Mouse (Mus musculus): ENCODE measurements around the gene Retsat. TPM values are rescaled to one million over a fixed set of nuclear protein-coding genes. Genes with fewer than 3 reads are reported as not detected.

Retsat gene
- polyA plus RNA-seq, 1 experiment from 2014 or later = 6.3 TPM

GRCm38 (mm10) chr6:72608662-72609184, 10.4 kb downstream of the Retsat start:
- no peaks in the 10 kb centered on the region for H3K9me3 ChIP-seq (ENCODE audit: control insufficient read depth, low read length)
- H3K4me1 ChIP-seq (replicated peaks; ENCODE audit: control insufficient read depth, insufficient read depth, low read length) = no peaks in the 10 kb centered on the region
- DNase-seq (ENCODE audit: low spot score) (no peak), ATAC-seq (replicated peaks; ENCODE audit: low FRiP score) (no peak)
- WGBS = 90% methylated on average over 4 of the region's 4 CpGs
- no peak overlapping the region for H3K9ac ChIP-seq (ENCODE audit: low read length)
- no peaks in the 10 kb centered on the region for H3K27me3 ChIP-seq (ENCODE audit: control insufficient read depth, insufficient read depth, low read length)
- H3K36me3 ChIP-seq (ENCODE audit: control insufficient read depth, insufficient read depth, low read length) = peaks cover 6% of the 10 kb centered on the region; the same call in 1 of the 2 replicates
- H3K4me3 ChIP-seq (ENCODE audit: low read depth, low read length) = no peak overlapping the region
- no peak overlapping the region for H3K27ac ChIP-seq (ENCODE audit: low read depth, low read length)
- no peak overlapping the region for H3K4me2 ChIP-seq (ENCODE audit: low read depth, low read length, severe bottlenecking)

- DNase-seq (ENCODE audit: low spot score) (no peak), ATAC-seq (replicated peaks; ENCODE audit: low FRiP score) (no peak)
- WGBS = 88% methylated on average over 4 of the region's 4 CpGs
- Histone ChIP-seq H3K4me1 (replicated peaks; ENCODE audit: control insufficient read depth, insufficient read depth, low read length) (peaks cover 2% of the 10 kb centered on the region; the same call in 1 of the 2 replicates), H3K9me3 (ENCODE audit: control insufficient read depth, low read length) (no peaks in the 10 kb centered on the region), H3K36me3 (ENCODE audit: control insufficient read depth, insufficient read depth, low read length) (peaks cover 6% of the 10 kb centered on the region; the same call in 1 of the 2 replicates), H3K4me2 (ENCODE audit: low read depth, low read length, severe bottlenecking) (no peak overlapping the region), H3K4me3 (ENCODE audit: low read depth, low read length) (no peak overlapping the region), H3K27ac (ENCODE audit: low read depth, low read length) (no peak overlapping the region), H3K27me3 (ENCODE audit: control insufficient read depth, insufficient read depth, low read length) (no peaks in the 10 kb centered on the region), H3K9ac (ENCODE audit: low read length) (no peak overlapping the region)
Measured at GRCm38 (mm10) chr6:72610261-72610660, 12.0 kb downstream of the Retsat start.

- no peak for DNase-seq (ENCODE audit: low spot score)
- Histone ChIP-seq H3K36me3 (ENCODE audit: control insufficient read depth, insufficient read depth, low read length) (peaks cover 2% of the 10 kb centered on the region; the same call in 1 of the 2 replicates), H3K9ac (ENCODE audit: low read length) (peak overlapping the region; percentile 63; the same call in 1 of the 2 replicates), H3K9me3 (ENCODE audit: control insufficient read depth, low read length) (no peaks in the 10 kb centered on the region), H3K4me2 (ENCODE audit: low read depth, low read length, severe bottlenecking) (peak overlapping the region; percentile 88), H3K4me1 (replicated peaks; ENCODE audit: control insufficient read depth, insufficient read depth, low read length) (peaks cover 8% of the 10 kb centered on the region; the same call in 1 of the 2 replicates), H3K4me3 (ENCODE audit: low read depth, low read length) (peak overlapping the region; percentile 60), H3K27ac (ENCODE audit: low read depth, low read length) (no peak overlapping the region), H3K27me3 (ENCODE audit: control insufficient read depth, insufficient read depth, low read length) (no peaks in the 10 kb centered on the region)
- WGBS = 79% methylated on average over 2 of the region's 2 CpGs
- ATAC-seq (replicated peaks; ENCODE audit: low FRiP score) = no peak
Measured at GRCm38 (mm10) chr6:72615151-72615550, 16.9 kb downstream of the Retsat start.

- Histone ChIP-seq H3K27me3 (ENCODE audit: control insufficient read depth, insufficient read depth, low read length) (no peaks in the 10 kb centered on the region), H3K9ac (ENCODE audit: low read length) (peak overlapping the region; percentile 63), H3K4me2 (ENCODE audit: low read depth, low read length, severe bottlenecking) (peak overlapping the region; percentile 88), H3K36me3 (ENCODE audit: control insufficient read depth, insufficient read depth, low read length) (peaks cover 2% of the 10 kb centered on the region; the same call in 1 of the 2 replicates), H3K4me1 (replicated peaks; ENCODE audit: control insufficient read depth, insufficient read depth, low read length) (peaks cover 8% of the 10 kb centered on the region; the same call in 1 of the 2 replicates), H3K27ac (ENCODE audit: low read depth, low read length) (no peak overlapping the region), H3K4me3 (ENCODE audit: low read depth, low read length) (peak overlapping the region; percentile 60), H3K9me3 (ENCODE audit: control insufficient read depth, low read length) (no peaks in the 10 kb centered on the region)
- ATAC-seq (replicated peaks; ENCODE audit: low FRiP score) = no peak; the same call in 1 of the 2 replicates
- DNase-seq (ENCODE audit: low spot score) = no peak
- WGBS = 29% methylated on average over 25 of the region's 25 CpGs
Measured at GRCm38 (mm10) chr6:72615561-72616375, 17.5 kb downstream of the Retsat start.

DNA sequence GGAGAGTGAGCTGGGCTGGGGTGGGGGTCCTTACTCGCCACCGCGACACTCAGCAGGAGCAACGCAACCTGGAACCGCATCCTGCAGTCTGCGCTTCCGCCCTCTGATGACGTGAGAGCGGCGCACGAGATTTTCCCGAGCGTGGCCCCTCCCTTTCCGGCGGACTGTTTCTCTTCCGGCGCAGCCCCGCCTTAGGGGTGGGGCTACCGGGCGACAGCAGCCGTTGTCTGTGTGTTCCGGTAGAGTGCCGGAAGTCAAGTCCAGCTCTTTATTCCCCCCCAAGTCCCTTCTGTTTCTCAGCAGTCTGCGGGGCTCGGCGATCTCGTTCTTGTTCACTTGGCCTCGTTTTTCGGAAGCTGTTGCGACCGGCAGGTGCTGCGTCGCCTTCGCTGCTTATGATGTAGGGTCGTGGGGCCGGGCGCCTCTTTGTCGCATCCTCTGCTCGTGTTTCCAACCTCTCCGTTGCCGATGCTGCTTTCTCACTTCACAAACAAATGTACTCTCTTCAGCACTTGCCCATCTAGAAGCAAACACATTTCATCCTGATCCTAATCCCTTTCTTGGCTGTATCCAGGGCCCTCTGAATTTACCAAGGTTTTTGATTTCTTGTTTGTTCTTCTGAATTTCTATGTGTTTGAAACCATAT, 18.5 kb downstream of the Retsat start, which contains the start of gene Tgoln1:
Gene Tgoln1, minus strand, starts transcription at position 358 of the 646 bp plus-strand sequence.
- DNase-seq (ENCODE audit: low spot score) = peak; percentile 96
- H3K9me3 ChIP-seq (ENCODE audit: control insufficient read depth, low read length) = no peaks in the 10 kb centered on the region
- no peaks in the 10 kb centered on the region for H3K27me3 ChIP-seq (ENCODE audit: control insufficient read depth, insufficient read depth, low read length)
- peak; percentile 98 for ATAC-seq (replicated peaks; ENCODE audit: low FRiP score)
- H3K36me3 ChIP-seq (ENCODE audit: control insufficient read depth, insufficient read depth, low read length) = peaks cover 2% of the 10 kb centered on the region; the same call in 1 of the 2 replicates
- WGBS = under 1% methylated on average over 41 of the region's 41 CpGs
- peak within 1 kb of the TSS; percentile 65 for H3K27ac ChIP-seq (ENCODE audit: low read depth, low read length)
- peak within 1 kb of the TSS; percentile 60 for H3K4me3 ChIP-seq (ENCODE audit: low read depth, low read length)
- H3K4me2 ChIP-seq (ENCODE audit: low read depth, low read length, severe bottlenecking) = peak within 1 kb of the TSS; percentile 88
- H3K4me1 ChIP-seq (replicated peaks; ENCODE audit: control insufficient read depth, insufficient read depth, low read length) = peaks cover 8% of the 10 kb centered on the region; the same call in 1 of the 2 replicates
- H3K9ac ChIP-seq (ENCODE audit: low read length) = peak within 1 kb of the TSS; percentile 86

- no peak for DNase-seq (ENCODE audit: low spot score)
- no peaks in the 10 kb centered on the region for H3K9me3 ChIP-seq (ENCODE audit: control insufficient read depth, low read length)
- H3K4me1 ChIP-seq (replicated peaks; ENCODE audit: control insufficient read depth, insufficient read depth, low read length) = peaks cover 8% of the 10 kb centered on the region; the same call in 1 of the 2 replicates
- no peak overlapping the region for H3K27ac ChIP-seq (ENCODE audit: low read depth, low read length)
- no peak overlapping the region for H3K4me3 ChIP-seq (ENCODE audit: low read depth, low read length)
- no peaks in the 10 kb centered on the region for H3K27me3 ChIP-seq (ENCODE audit: control insufficient read depth, insufficient read depth, low read length)
- no peaks in the 10 kb centered on the region for H3K36me3 ChIP-seq (ENCODE audit: control insufficient read depth, insufficient read depth, low read length)
- no peak for ATAC-seq (replicated peaks; ENCODE audit: low FRiP score)
- no peak overlapping the region for H3K9ac ChIP-seq (ENCODE audit: low read length)
- no peak overlapping the region for H3K4me2 ChIP-seq (ENCODE audit: low read depth, low read length, severe bottlenecking)
- WGBS = 73% methylated on average over 12 of the region's 12 CpGs
Measured at GRCm38 (mm10) chr6:72619734-72620532, 21.7 kb downstream of the Retsat start.

GRCm38 (mm10) chr6:72620920-72621319, 22.6 kb downstream of the Retsat start:
- no peak for ATAC-seq (replicated peaks; ENCODE audit: low FRiP score)
- Histone ChIP-seq H3K27me3 (ENCODE audit: control insufficient read depth, insufficient read depth, low read length) (no peaks in the 10 kb centered on the region), H3K27ac (ENCODE audit: low read depth, low read length) (no peak overlapping the region), H3K4me3 (ENCODE audit: low read depth, low read length) (no peak overlapping the region), H3K36me3 (ENCODE audit: control insufficient read depth, insufficient read depth, low read length) (no peaks in the 10 kb centered on the region), H3K4me2 (ENCODE audit: low read depth, low read length, severe bottlenecking) (no peak overlapping the region), H3K9me3 (ENCODE audit: control insufficient read depth, low read length) (no peaks in the 10 kb centered on the region), H3K9ac (ENCODE audit: low read length) (no peak overlapping the region), H3K4me1 (replicated peaks; ENCODE audit: control insufficient read depth, insufficient read depth, low read length) (no peaks in the 10 kb centered on the region; the same call in 1 of the 2 replicates)
- WGBS = 91% methylated on average over 5 of the region's 5 CpGs
- DNase-seq (ENCODE audit: low spot score) = no peak

GRCm38 (mm10) chr6:72622917-72623316, 24.6 kb downstream of the Retsat start:
- no peak for DNase-seq (ENCODE audit: low spot score)
- Histone ChIP-seq H3K4me2 (ENCODE audit: low read depth, low read length, severe bottlenecking) (no peak overlapping the region), H3K36me3 (ENCODE audit: control insufficient read depth, insufficient read depth, low read length) (no peaks in the 10 kb centered on the region; the same call in 1 of the 2 replicates), H3K4me3 (ENCODE audit: low read depth, low read length) (no peak overlapping the region), H3K4me1 (replicated peaks; ENCODE audit: control insufficient read depth, insufficient read depth, low read length) (no peaks in the 10 kb centered on the region), H3K27me3 (ENCODE audit: control insufficient read depth, insufficient read depth, low read length) (no peaks in the 10 kb centered on the region), H3K9ac (ENCODE audit: low read length) (no peak overlapping the region), H3K9me3 (ENCODE audit: control insufficient read depth, low read length) (no peaks in the 10 kb centered on the region), H3K27ac (ENCODE audit: low read depth, low read length) (no peak overlapping the region)
- 32% methylated on average over 3 of the region's 3 CpGs for WGBS
- ATAC-seq (replicated peaks; ENCODE audit: low FRiP score) = no peak
